Mouse (Mus musculus) heart, adult 2 months (tissue): Measurements from ENCODE around the gene Pitpnm1. TPM values are rescaled to one million over a fixed set of nuclear protein-coding genes. Genes with fewer than 3 reads are reported as not detected.
"Not testable (repeated sequence)": the region's sequence is repeated elsewhere in the genome, so short reads cannot be mapped to it uniquely, and the experiment has no call there.

Experiments used
- DNase-seq, 2 experiments: peaks; one replicate each; pipeline ENCODE4 v3.0.0; 2021
- H3K27ac ChIP-seq: fragments of 200-600 bp; 2 replicates; pipeline ENCODE4 v1.8.1; 2022
- H3K27me3 ChIP-seq: fragments of 200-500 bp; 2 replicates; pipeline ENCODE4 v1.6.1; 2012; ENCODE audit warnings: mild to moderate bottlenecking, low read length, inconsistent platforms, mixed read lengths; ENCODE audit not compliant: control insufficient read depth, insufficient read depth
- H3K36me3 ChIP-seq: fragments of 200-500 bp; 2 replicates; pipeline ENCODE4 v1.6.1; 2012; ENCODE audit warnings: low read length, inconsistent platforms; ENCODE audit not compliant: control insufficient read depth, insufficient read depth
- H3K4me1 ChIP-seq: fragments of 200-500 bp; 2 replicates; pipeline ENCODE4 v1.6.1; 2011; ENCODE audit warnings: low read length; ENCODE audit not compliant: control insufficient read depth, insufficient read depth
- H3K4me3 ChIP-seq: fragments of 200-600 bp; 2 replicates; pipeline ENCODE4 v1.8.1; 2022
- H3K79me2 ChIP-seq: fragments of 200-500 bp; replicated peaks from 2 replicates; pipeline ENCODE4 v1.6.1; 2012; ENCODE audit warnings: mild to moderate bottlenecking, inconsistent platforms, low read length, moderate library complexity, mixed read lengths; ENCODE audit not compliant: control insufficient read depth, insufficient read depth
- H3K9ac ChIP-seq: fragments of 200-500 bp; 2 replicates; pipeline ENCODE4 v1.6.1; 2012; ENCODE audit warnings: low read depth, mild to moderate bottlenecking, control low read depth, inconsistent platforms, low read length, mixed read lengths
- CTCF ChIP-seq: fragments of 200-600 bp; IDR thresholded peaks from 2 replicates; pipeline ENCODE4 v1.8.1; 2022; ENCODE audit warnings: antibody characterized with exemption, mild to moderate bottlenecking, moderate library complexity
- EP300 ChIP-seq: fragments of 200-500 bp; IDR thresholded peaks from 2 replicates; pipeline ENCODE4 v1.6.1; 2011; ENCODE audit warnings: low read depth, low read length, control low read depth; ENCODE audit not compliant: insufficient read depth
- POLR2A ChIP-seq: fragments of 200-500 bp; IDR thresholded peaks from 2 replicates; pipeline ENCODE4 v1.6.1; 2011; ENCODE audit warnings: mild to moderate bottlenecking, low read depth, low read length, control low read depth; ENCODE audit not compliant: insufficient read depth
- WGBS: fragments of 180-500 bp; shearing (Covaris S2); methylation state at CpG from one replicate; pipeline ENCODE4 v1.1.7; 2018; 5-methylcytosine and 5-hydroxymethylcytosine counted together
- intact Hi-C: fragments of 180-260 bp; cut with DNase I; formaldehyde crosslinking; loops from one replicate; pipeline ENCODE4 v1.15.1; 2025
- polyA plus RNA-seq: library from polyadenylated mRNA; depleted of rRNA; stranded (reverse); fragments of >200 nt; gene quantifications from 2 replicates; pipeline ENCODE4 v1.2.3, GENCODE M21; 2012
- total RNA-seq, 2 experiments: library from RNA; stranded (reverse); gene quantifications; 2 replicates each; pipeline ENCODE4 v1.2.3; 2021

Gene Pitpnm1
- total and polyA plus RNA-seq, 3 experiments = 18.1 to 49.9 (median 19.9) TPM

- H3K4me3 ChIP-seq = no peak within 1 kb of the TSS
- no peak for DNase-seq
- no peaks in the 10 kb centered on the region for H3K36me3 ChIP-seq
- TF ChIP-seq EP300 (no peak), CTCF (no peak), POLR2A (no peak)
- H3K27ac ChIP-seq = no peak within 1 kb of the TSS
- no peak within 1 kb of the TSS for H3K9ac ChIP-seq
- 59% methylated on average over 15 of the region's 15 CpGs for WGBS
- intact Hi-C loops = no loop called here
- H3K79me2 ChIP-seq = no peaks in the 10 kb centered on the region
- no peaks in the 10 kb centered on the region; the same call in 1 of the 2 replicates for H3K4me1 ChIP-seq
- no peaks in the 10 kb centered on the region for H3K27me3 ChIP-seq
Measured at GRCm38 (mm10) chr19:4059069-4059740, 40.6 kb upstream of the Pitpnm1 start, which contains the start of gene Gstp3. TSS of gene Gstp3 (minus strand) at chr19:4059569.

DNA sequence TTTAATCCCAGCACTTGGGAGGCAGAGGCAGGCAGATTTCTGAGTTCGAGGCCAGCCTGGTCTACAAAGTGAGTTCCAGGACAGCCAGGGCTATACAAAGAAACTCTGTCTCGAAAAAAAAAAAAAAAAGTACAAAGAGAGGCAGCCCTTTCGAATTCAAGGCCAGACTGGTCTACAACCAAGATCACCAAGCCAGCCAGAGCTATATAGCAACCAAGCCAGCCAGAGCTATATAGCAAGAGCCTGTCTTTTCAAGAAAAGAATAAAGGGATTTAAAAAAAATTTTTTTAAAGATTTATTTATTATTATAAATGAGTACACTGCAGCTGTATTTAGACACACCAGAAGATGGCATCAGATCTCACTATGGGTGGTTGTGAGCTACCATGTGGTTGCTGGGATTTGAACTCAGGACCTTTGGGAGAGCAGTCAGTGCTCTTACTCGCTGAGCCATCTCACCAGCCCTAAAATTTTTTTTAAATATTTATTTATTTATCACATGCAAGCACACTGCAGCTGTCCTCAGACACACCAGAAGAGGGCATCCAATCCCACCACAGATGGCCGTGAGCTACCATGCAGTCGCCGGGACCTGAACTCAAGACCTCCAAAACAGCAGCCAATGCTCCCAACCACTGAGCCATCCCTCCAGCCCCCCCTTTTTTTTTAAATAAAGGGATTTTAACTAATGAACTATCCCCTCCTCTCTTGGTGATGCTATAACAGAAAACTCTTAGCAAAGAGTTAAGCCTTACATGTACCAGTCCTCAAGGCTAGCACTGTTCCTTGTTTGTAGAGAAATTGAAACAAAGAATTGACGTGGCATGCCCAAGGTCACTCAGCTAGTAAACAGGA is 39.5 kb upstream of the Pitpnm1 start:
- intact Hi-C loops = not testable (repeated sequence)

DNA sequence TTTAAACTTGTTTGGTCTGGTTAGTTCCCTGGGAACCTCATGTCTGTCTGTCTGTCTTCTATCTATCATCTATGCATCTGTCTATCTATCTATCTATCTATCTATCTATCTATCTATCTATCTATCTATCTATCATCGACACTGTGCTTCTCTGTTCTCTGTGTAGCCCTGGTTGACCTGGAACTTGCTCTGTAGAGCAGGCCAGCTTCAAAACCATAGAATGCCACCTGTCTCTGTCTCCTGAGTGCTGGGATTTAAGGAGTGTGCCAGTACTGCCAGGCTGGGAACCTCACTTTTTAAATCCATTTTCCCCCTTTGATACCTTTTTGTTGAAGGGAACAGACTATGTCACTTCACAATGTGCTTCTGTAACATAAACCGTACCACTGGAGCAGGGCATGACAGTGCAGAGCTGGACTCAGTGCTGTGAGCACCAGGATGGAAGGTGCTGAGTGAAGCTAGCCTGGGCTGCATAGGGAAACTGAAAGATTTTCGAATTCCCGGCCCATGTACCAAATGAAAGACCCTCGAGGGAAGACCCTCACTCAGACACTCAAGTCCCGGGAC is 38.8 kb upstream of the Pitpnm1 start:
- no peaks in the 10 kb centered on the region for H3K36me3 ChIP-seq
- no peak overlapping the region for H3K4me3 ChIP-seq
- H3K4me1 ChIP-seq = no peaks in the 10 kb centered on the region; the same call in 1 of the 2 replicates
- H3K27me3 ChIP-seq = no peaks in the 10 kb centered on the region
- DNase-seq = no peak
- no peaks in the 10 kb centered on the region for H3K79me2 ChIP-seq
- no peak overlapping the region for H3K27ac ChIP-seq
- TF ChIP-seq POLR2A (no peak), EP300 (no peak), CTCF (no peak)
- 84% methylated on average over 6 of the region's 6 CpGs for WGBS
- no peak overlapping the region for H3K9ac ChIP-seq
- intact Hi-C loops = no loop called here

More for the DNA sequence above, 39.5 kb upstream of the Pitpnm1 start:
- H3K9ac ChIP-seq, H3K27me3 ChIP-seq, DNase-seq, H3K4me1 ChIP-seq, H3K27ac ChIP-seq, H3K4me3 ChIP-seq, H3K79me2 ChIP-seq, H3K36me3 ChIP-seq: not testable (repeated sequence)
- WGBS = 90% methylated on average over 8 of the region's 8 CpGs

GRCm38 (mm10) chr19:4063357-4063756 is 36.4 kb upstream of the Pitpnm1 start:
- intact Hi-C loops, H3K4me1 ChIP-seq, H3K27me3 ChIP-seq, H3K27ac ChIP-seq, H3K4me3 ChIP-seq, H3K36me3 ChIP-seq, H3K9ac ChIP-seq, DNase-seq, H3K79me2 ChIP-seq: not testable (repeated sequence)
- 35% methylated on average over 4 of the region's 4 CpGs for WGBS

DNA sequence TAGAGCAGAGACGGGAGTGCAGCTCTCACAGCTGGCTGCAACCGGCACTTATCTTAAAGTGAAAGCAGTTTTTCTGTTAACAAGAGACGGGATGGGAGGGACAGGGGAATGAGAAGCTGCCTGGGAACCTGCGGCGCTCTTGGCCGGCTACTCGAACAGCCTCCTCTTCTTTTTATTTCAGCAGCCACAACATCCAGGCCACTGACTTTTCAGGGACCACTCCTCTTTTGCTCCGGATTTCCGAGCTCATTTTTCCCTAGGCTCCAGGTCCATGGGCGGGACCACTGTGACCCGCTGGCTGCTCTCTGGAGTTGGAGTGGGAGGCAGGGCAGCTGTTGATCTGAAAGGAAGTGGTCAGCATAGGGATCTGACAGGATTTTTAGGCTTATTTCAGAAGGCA is 35.3 kb upstream of the Pitpnm1 start:
- H3K4me1 ChIP-seq, H3K27me3 ChIP-seq, H3K27ac ChIP-seq, H3K36me3 ChIP-seq, H3K79me2 ChIP-seq, DNase-seq, intact Hi-C loops, H3K9ac ChIP-seq, H3K4me3 ChIP-seq: not testable (repeated sequence)
- 0% methylated on average over 7 of the region's 11 CpGs for WGBS

GRCm38 (mm10) chr19:4066280-4066679 is 33.5 kb upstream of the Pitpnm1 start:
- intact Hi-C loops = no loop called here
- no peaks in the 10 kb centered on the region; the same call in 1 of the 2 replicates for H3K4me1 ChIP-seq
- no peaks in the 10 kb centered on the region for H3K79me2 ChIP-seq
- H3K9ac ChIP-seq = no peak overlapping the region
- TF ChIP-seq POLR2A (no peak), EP300 (no peak), CTCF (no peak)
- 64% methylated on average over 6 of the region's 6 CpGs for WGBS
- no peaks in the 10 kb centered on the region for H3K27me3 ChIP-seq
- H3K36me3 ChIP-seq = no peaks in the 10 kb centered on the region
- no peak overlapping the region for H3K27ac ChIP-seq
- H3K4me3 ChIP-seq = no peak overlapping the region
- DNase-seq = no peak
